Mouse (Mus musculus): ENCODE data around the gene 4933405L10Rik. TPM values are rescaled to one million over a fixed set of nuclear protein-coding genes. Genes with fewer than 3 reads are reported as not detected.

The 4933405L10Rik gene
- 0.28 and 0.43 TPM in 2 replicates for polyA plus RNA-seq (2015; fragmentation: Nextera tagmentation; extraction: Ambion mirVana)

GRCm38 (mm10) chr8:105707498-105708403, at the start of gene 4933405L10Rik, which contains the start of gene Enkd1:
TSS of gene 4933405L10Rik (plus strand) at chr8:105707655.
TSS of gene Enkd1 (minus strand) at chr8:105708210.
- H3K27ac ChIP-seq: no peak within 1 kb of the TSS
- H3K9ac ChIP-seq: peak within 1 kb of the TSS; percentile 49

GRCm38 (mm10) chr8:105661167-105661566, 46.3 kb upstream of the 4933405L10Rik start:
- WGBS: 82% methylated on average over 3 of the region's 3 CpGs
- no peak for ATAC-seq (replicated peaks)
- no peaks in the 10 kb centered on the region for H3K4me1 ChIP-seq

More at GRCm38 (mm10) chr8:105707498-105708403, at the start of gene 4933405L10Rik, which contains the start of gene Enkd1:
- ATAC-seq (replicated peaks): peak; percentile 79
- under 1% methylated on average over 51 of the region's 55 CpGs for WGBS
- Histone ChIP-seq H3K4me2 (peak within 1 kb of the TSS; percentile 98), H3K36me3 (replicated peaks) (no peaks in the 10 kb centered on the region), H3K4me3 (peak within 1 kb of the TSS; percentile 80), H3K4me1 (peaks cover 13% of the 10 kb centered on the region), H3K27me3 (replicated peaks) (no peaks in the 10 kb centered on the region), H3K9me3 (no peaks in the 10 kb centered on the region)

GRCm38 (mm10) chr8:105677891-105678290, 29.6 kb upstream of the 4933405L10Rik start:
- H3K27me3 ChIP-seq (replicated peaks): no peaks in the 10 kb centered on the region
- no peak overlapping the region for H3K9ac ChIP-seq
- H3K27ac ChIP-seq: no peak overlapping the region
- no peak for ATAC-seq (replicated peaks)
- H3K4me3 ChIP-seq: no peak overlapping the region
- 95% methylated on average over 1 of the region's 1 CpGs for WGBS
- H3K9me3 ChIP-seq: no peaks in the 10 kb centered on the region
- H3K4me1 ChIP-seq: no peaks in the 10 kb centered on the region
- H3K4me2 ChIP-seq: no peak overlapping the region
- H3K36me3 ChIP-seq (replicated peaks): peaks cover 71% of the 10 kb centered on the region

More at GRCm38 (mm10) chr8:105661167-105661566, 46.3 kb upstream of the 4933405L10Rik start:
- peaks cover 14% of the 10 kb centered on the region; the same call in 1 of the 2 replicates for H3K36me3 ChIP-seq (replicated peaks)
- no peaks in the 10 kb centered on the region for H3K27me3 ChIP-seq (replicated peaks)
- no peaks in the 10 kb centered on the region for H3K9me3 ChIP-seq
- H3K4me3 ChIP-seq: no peak overlapping the region
- no peak overlapping the region for H3K9ac ChIP-seq
- no peak overlapping the region for H3K27ac ChIP-seq
- no peak overlapping the region for H3K4me2 ChIP-seq

DNA sequence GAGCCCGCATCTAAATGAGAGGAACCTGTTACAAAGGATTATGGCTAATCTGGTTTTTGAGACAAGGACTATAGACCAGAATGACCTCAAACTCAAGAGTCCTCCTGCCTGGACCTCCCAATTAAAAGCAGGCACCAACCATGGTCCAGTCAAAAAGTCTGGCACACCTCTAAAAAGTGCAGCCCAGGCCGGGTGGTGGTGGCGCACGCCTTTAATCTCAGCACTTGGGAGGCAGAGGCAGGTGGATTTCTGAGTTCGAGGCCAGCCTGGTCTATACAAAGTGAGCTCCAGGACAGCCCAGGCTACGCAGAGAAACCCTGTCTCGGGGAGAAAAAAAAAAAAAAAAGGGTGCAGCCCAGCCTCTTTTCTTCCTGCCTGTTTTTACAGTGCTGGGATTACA, 22.1 kb upstream of the 4933405L10Rik start:
- H3K4me3 ChIP-seq: no peak overlapping the region
- no peaks in the 10 kb centered on the region for H3K9me3 ChIP-seq
- no peak overlapping the region for H3K4me2 ChIP-seq
- no peaks in the 10 kb centered on the region for H3K27me3 ChIP-seq (replicated peaks)
- no peaks in the 10 kb centered on the region for H3K4me1 ChIP-seq
- ATAC-seq (replicated peaks): no peak
- no peak overlapping the region for H3K27ac ChIP-seq
- H3K36me3 ChIP-seq (replicated peaks): peaks cover 35% of the 10 kb centered on the region; the same call in 1 of the 2 replicates
- no peak overlapping the region for H3K9ac ChIP-seq
- 78% methylated on average over 7 of the region's 7 CpGs for WGBS

GRCm38 (mm10) chr8:105685796-105686308, 21.6 kb upstream of the 4933405L10Rik start, which contains the start of gene Carmil2:
TSS of gene Carmil2 (plus strand) at chr8:105686274.
- H3K27me3 ChIP-seq (replicated peaks): no peaks in the 10 kb centered on the region
- no peaks in the 10 kb centered on the region for H3K9me3 ChIP-seq
- H3K9ac ChIP-seq: no peak within 1 kb of the TSS
- ATAC-seq (replicated peaks): peak; percentile 31; the same call in 1 of the 2 replicates
- 0 out of 2 replicates have a peak within 1 kb of the TSS, but pooled peaks have one; percentile 7 for H3K4me2 ChIP-seq
- no peaks in the 10 kb centered on the region for H3K4me1 ChIP-seq
- no peak within 1 kb of the TSS for H3K27ac ChIP-seq
- H3K36me3 ChIP-seq (replicated peaks): peaks cover 30% of the 10 kb centered on the region; the same call in 1 of the 2 replicates
- no peak within 1 kb of the TSS for H3K4me3 ChIP-seq
- WGBS: 13% methylated on average over 26 of the region's 26 CpGs

DNA sequence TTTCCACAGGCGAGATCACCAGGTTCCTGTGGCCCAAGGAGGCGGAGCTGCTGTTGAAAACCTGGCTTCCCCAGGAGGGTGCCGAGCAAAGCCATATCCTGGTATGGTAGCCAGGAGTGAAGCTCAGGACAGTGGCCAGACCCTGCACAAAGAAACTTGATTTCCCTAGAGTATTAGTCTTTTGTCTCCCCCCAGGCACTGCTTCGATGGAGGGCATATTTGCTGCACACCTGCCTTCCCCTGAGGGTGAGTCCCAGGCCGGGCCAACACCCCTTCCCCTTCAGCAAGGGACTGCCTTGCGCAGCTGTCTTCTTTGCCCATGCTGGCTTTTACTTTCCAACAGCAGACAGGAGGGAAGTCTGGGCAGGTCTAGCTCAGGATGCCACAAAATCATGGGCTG, 20.9 kb upstream of the 4933405L10Rik start:
- ATAC-seq (replicated peaks): no peak
- H3K4me3 ChIP-seq: no peak overlapping the region
- WGBS: 59% methylated on average over 6 of the region's 6 CpGs
- no peaks in the 10 kb centered on the region for H3K4me1 ChIP-seq
- no peak overlapping the region for H3K4me2 ChIP-seq
- no peak overlapping the region for H3K27ac ChIP-seq
- peaks cover 23% of the 10 kb centered on the region; the same call in 1 of the 2 replicates for H3K36me3 ChIP-seq (replicated peaks)
- H3K27me3 ChIP-seq (replicated peaks): no peaks in the 10 kb centered on the region
- H3K9me3 ChIP-seq: no peaks in the 10 kb centered on the region
- no peak overlapping the region for H3K9ac ChIP-seq

GRCm38 (mm10) chr8:105687512-105687911, 19.9 kb upstream of the 4933405L10Rik start:
- no peak overlapping the region for H3K4me2 ChIP-seq
- no peaks in the 10 kb centered on the region for H3K4me1 ChIP-seq
- no peak for ATAC-seq (replicated peaks)
- peaks cover 15% of the 10 kb centered on the region; the same call in 1 of the 2 replicates for H3K36me3 ChIP-seq (replicated peaks)
- H3K9me3 ChIP-seq: no peaks in the 10 kb centered on the region
- no peaks in the 10 kb centered on the region for H3K27me3 ChIP-seq (replicated peaks)
- H3K27ac ChIP-seq: no peak overlapping the region
- H3K4me3 ChIP-seq: no peak overlapping the region
- no peak overlapping the region for H3K9ac ChIP-seq
- WGBS: 57% methylated on average over 8 of the region's 8 CpGs

DNA sequence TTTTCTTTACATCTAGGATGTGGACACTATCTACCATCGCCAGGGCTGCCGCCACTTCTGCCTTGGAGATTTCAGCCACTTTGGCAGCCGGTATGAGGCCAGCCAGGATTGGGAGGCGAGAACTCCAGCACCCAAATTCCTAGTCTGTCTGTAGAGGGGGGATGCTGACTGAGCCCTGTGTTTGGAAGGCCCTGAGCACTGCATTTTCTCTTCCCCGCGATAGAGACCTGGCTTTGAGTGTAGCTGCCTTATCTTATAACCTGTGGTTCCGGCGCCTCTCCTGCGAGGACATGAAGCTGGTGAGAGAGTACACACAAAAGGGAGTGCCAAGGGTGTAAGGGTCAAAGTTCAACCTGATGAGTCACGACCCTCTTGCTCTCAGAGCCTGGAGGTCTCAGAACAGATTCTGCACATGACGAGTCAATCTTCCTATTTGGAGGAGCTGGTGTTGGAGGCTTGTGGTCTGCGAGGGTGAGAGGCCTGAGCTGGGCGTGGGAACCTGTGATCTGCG, 19.2 kb upstream of the 4933405L10Rik start:
- Histone ChIP-seq H3K4me3 (no peak overlapping the region), H3K9me3 (no peaks in the 10 kb centered on the region), H3K4me1 (no peaks in the 10 kb centered on the region), H3K9ac (no peak overlapping the region), H3K36me3 (replicated peaks) (0 out of 2 replicates have a peak, but pooled peaks cover 8% of the 10 kb centered on the region), H3K4me2 (no peak overlapping the region), H3K27me3 (replicated peaks) (no peaks in the 10 kb centered on the region), H3K27ac (no peak overlapping the region)
- no peak for ATAC-seq (replicated peaks)
- WGBS: 63% methylated on average over 14 of the region's 14 CpGs

- Histone ChIP-seq H3K9ac (no peak overlapping the region), H3K9me3 (no peaks in the 10 kb centered on the region), H3K36me3 (replicated peaks) (no peaks in the 10 kb centered on the region), H3K4me2 (no peak overlapping the region), H3K4me3 (no peak overlapping the region), H3K27me3 (replicated peaks) (no peaks in the 10 kb centered on the region), H3K27ac (no peak overlapping the region), H3K4me1 (peaks cover under 1% of the 10 kb centered on the region)
- WGBS: 58% methylated on average over 35 of the region's 35 CpGs
- no peak for ATAC-seq (replicated peaks)
These were observed 18.0 kb upstream of the 4933405L10Rik start for GRCm38 (mm10) chr8:105689256-105689982.

- 88% methylated on average over 9 of the region's 9 CpGs for WGBS
- no peak overlapping the region for H3K4me3 ChIP-seq
- no peak overlapping the region for H3K9ac ChIP-seq
- peaks cover 6% of the 10 kb centered on the region for H3K4me1 ChIP-seq
- no peak for ATAC-seq (replicated peaks)
- H3K27ac ChIP-seq: no peak overlapping the region
- H3K36me3 ChIP-seq (replicated peaks): no peaks in the 10 kb centered on the region
- no peak overlapping the region for H3K4me2 ChIP-seq
- no peaks in the 10 kb centered on the region for H3K9me3 ChIP-seq
- H3K27me3 ChIP-seq (replicated peaks): no peaks in the 10 kb centered on the region
These were observed 17.5 kb upstream of the 4933405L10Rik start for GRCm38 (mm10) chr8:105689983-105690360.

DNA sequence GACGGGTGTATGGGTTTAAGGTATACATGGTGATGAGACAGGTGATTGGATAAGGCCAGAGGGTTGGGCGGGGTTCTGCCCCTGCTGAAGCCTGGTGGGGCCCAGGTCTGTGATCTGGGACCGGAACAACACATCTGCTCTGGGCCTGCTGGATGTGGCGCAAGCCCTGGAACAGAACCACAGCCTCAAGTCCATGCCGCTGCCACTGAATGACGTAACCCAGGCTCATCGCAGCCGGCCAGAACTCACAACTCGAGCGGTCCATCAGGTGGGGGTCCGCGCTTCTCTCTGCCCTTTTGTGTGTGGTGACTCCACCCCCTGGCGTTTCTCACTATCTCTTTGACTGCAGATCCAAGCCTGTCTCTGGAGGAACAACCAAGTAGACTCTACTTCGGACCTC, 16.5 kb upstream of the 4933405L10Rik start:
- peaks cover 14% of the 10 kb centered on the region for H3K4me1 ChIP-seq
- H3K4me2 ChIP-seq: no peak overlapping the region
- no peak overlapping the region for H3K9ac ChIP-seq
- no peak overlapping the region for H3K27ac ChIP-seq
- ATAC-seq (replicated peaks): no peak
- WGBS: 88% methylated on average over 14 of the region's 14 CpGs
- no peaks in the 10 kb centered on the region for H3K9me3 ChIP-seq
- no peaks in the 10 kb centered on the region for H3K36me3 ChIP-seq (replicated peaks)
- no peaks in the 10 kb centered on the region for H3K27me3 ChIP-seq (replicated peaks)
- H3K4me3 ChIP-seq: no peak overlapping the region
